Mouse (Mus musculus): ENCODE data around the gene Gm1993. TPM values are rescaled to one million over a fixed set of nuclear protein-coding genes. Genes with fewer than 3 reads are reported as not detected.
"Not testable (repeated sequence)": the region's sequence is repeated elsewhere in the genome, so short reads cannot be mapped to it uniquely, and the experiment has no call there.

The Gm1993 gene
- not detected in 2 replicates for polyA plus RNA-seq (2012; rRNA removed)

DNA sequence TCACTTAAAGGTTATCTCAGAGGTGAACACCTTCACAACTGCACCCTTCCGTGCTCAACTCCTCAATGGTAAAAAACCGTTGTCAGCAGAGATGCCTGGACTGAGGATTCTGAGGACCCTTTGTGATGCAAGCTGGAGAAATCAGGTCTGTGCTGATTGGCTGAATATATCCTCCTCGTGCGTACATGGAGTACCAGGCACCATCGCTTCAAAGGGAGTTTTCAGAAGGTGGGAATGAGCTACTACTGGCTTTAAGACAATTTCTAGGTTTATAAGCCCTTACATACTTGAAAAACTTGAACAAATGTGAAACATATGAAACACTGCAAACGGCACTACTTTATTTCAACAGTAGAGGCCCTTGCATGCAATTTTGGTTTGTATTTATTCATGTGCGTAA lies at the start of gene Gm1993:
Gm1993 (minus strand) TSS at position 101 of the 400 bp plus-strand sequence.
- not testable (repeated sequence) for DNase-seq; H3K4me3 ChIP-seq (replicated peaks; ENCODE audit: extremely low read depth, low read depth, low read length); H3K4me1 ChIP-seq (ENCODE audit: control insufficient read depth, insufficient read depth, low read length)
- WGBS: 79% methylated on average over 7 of the region's 7 CpGs
